Mouse (Mus musculus): Measurements from ENCODE around the gene Dcun1d1. TPM values are rescaled to one million over a fixed set of nuclear protein-coding genes. Genes with fewer than 3 reads are reported as not detected.

The Dcun1d1 gene
- total RNA-seq (2022), result 10 to 100 TPM; 74.5 to 85.3 (median 77.8) TPM

DNA sequence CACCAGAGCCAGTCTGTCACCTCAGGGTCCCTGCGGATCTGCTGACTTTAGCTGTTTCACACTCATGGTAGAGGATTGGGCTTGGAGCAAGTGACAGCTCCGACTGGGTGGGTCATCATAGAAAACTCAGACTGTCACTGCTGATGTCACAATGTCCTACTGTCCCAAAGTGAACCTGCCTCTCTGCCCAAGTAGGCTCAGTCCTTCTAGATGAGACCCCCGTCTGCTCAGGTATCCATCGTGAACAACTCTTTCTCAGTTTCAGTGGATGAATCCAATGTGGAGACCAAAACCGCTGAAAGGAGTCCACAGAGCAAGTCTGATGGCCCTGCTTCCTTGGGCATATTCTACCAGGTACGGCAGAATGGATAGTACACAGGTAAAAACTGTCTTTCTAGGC lies at the start of gene Dcun1d1:
Gene Dcun1d1, minus strand, starts transcription at position 101 of the 400 bp plus-strand sequence.
- no peak for DNase-seq

DNA sequence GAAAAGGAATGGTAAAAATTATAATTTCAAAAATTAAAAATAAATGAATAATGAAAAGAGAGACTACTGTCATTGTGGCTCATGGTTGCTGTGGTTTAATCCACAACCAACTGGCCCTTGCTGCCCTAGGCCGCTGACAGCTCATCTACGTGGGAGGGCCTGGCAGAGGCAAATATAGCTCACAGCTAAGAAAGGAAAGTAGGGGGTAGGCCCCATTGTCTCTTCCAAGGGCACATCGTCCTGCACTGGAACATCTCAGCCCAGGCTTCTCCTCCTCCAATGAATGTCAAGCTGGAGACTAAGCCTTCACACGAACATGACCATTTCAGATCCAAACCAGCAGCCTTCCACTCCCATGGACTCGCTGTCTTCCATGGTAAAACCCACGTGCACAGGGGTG lies 49.0 kb upstream of the Dcun1d1 start:
- DNase-seq, result no peak

DNA sequence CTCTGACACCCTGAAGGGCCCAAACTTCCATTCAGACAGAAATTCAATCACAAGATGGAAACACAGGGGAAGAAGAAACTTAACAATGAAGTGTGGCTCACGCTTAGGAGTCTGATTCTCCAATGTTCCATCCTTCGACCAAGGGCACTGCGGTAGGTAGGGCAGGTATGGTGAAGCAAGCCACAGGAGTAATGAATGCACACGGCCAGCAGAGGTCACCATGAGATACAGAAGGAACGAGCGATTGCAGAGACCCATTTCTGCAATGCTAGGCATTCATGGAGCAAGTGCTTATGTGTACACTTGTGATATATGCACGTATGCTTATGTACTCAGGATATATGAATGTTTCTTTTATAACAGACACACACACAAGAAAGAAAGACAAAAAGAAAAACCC lies 36.3 kb upstream of the Dcun1d1 start:
- DNase-seq, result no peak

DNA sequence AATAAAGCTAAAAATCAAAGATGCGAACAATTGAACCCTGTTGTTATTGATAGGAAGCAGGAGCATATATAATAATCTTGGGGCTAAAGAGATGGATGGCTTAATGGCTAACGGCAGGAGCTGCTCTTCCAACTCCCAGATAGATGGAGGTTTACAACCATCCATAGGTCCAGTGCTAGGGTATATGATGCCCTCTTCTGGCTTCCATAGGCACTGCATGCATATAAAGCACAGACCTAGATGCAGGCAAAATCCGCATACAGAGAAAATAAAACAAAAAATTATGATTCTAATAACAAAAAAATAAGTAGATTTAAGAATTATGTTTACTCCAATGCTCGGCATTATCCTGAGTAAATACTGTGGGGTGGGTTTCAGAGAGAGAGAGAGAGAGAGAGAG lies 35.7 kb upstream of the Dcun1d1 start:
- no peak for DNase-seq

DNA sequence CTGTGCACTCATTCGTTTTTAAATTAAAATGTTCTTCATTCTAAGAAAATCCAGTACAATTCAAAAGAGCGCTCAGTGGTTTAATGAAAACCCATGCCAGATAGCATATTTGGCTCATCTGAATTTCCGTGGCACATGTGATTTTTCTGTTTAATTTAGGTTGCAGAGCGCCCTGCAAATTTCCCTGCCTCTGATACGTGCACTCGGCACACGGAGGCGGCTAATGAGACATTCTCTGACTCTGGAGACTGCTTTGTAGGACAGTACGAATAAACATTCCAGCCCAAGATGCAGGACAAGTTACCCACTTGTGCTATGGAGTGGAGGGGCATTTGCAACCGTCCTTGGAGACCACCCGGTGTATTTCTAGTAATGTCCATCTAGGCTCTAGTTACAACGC lies 33.9 kb upstream of the Dcun1d1 start:
- no peak for DNase-seq

DNA sequence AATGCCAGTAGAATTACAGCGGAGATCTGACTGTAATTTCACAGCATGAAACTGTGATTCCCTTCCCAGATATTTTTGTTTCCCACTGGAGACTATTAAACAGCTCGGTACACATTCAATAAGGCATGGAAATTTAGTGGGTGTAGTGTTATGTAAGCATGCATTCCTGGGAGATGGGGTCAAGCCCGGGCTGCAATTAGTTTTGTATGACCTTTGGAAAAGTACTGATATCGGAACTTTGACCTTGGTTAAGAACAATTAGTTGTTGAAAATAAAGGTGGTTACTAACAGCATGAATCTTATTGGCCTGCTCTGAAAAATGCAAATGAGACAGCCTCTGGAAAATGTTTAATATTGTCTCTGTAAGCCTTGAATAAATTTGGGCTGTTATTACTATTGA lies 33.2 kb upstream of the Dcun1d1 start:
- DNase-seq, result no peak

DNA sequence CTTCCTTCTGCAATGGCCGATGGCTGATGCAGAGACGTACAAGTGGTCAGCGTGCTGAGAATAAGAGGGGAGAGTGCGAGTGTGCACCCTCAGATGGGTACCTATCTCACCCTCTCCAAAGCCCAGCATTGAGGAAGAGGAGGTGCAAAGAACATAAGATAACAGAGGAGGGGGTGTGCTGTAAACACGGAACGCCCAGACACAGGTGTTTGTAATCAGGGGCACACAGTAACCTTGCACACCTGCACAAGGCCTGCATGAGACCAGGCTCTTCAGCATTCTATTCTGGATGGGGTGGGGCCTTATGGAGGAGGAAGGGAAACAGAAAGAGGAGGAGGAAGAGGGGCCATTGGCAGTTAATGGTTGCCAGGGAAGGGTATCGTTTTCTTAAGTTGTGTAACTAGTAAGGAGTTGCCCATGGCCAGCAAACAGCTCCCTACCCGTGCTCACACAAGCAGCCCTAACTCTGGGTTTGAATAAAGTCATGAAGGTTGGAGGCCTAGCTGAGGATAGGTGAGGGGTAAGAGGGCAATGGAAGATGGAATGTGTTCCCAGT lies 30.2 kb upstream of the Dcun1d1 start:
- DNase-seq, result no peak

DNA sequence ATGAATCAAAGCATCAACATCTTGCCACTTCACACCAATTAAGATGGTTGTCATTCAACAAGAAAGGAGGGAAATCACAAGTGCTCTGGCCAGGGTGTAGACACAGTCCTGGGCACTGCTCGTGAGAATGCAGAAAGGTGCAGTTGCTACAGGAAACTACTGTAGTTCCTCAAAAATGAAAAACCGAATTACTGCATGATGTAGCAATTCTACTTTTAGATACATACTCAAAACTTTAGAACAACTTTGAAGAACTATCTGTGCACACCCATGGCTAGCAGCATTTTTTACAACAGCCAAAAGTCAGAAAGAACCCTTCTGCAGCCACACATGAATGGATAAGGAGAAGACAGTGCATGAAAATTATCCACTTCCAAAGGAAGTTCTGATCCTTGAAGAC lies 29.2 kb upstream of the Dcun1d1 start:
- no peak for DNase-seq

DNA sequence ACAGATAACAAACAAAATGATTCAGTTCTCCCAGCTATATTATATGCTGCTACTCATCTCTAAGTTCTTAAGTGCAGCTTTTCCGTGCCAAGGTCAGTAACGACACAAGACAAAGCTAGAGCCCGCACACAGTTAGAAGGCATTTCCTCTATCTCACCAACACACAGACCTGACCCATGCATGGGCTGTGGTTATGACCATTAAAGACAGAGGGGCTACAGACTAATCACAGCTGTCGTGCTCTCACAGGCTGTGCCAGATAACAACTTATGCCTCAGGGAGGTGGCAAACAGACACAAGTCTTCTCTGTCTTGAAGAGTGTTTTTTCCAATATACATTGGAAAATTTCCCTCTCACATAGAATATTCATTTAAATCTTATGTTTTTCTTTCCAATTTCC lies 27.7 kb upstream of the Dcun1d1 start:
- no peak for DNase-seq

DNA sequence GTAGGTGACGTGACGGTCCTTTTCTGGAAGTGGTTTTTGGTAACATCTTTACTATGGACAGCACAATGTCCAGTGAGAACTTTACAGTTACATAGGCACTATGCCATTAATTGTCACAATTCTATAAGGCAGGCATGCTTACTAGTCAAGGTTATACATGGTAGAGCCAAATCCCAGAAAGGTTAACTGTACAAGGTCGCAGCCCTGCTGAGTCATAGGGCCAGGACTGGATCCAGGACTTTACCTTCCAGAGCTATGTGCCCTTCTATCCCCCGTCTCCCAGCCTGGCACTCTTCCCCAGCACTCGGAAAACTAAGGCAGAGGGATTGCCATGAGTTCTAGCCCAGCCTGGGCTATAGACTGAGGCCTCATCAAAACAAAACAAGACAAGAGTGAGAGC lies 26.7 kb upstream of the Dcun1d1 start:
- no peak for DNase-seq

DNA sequence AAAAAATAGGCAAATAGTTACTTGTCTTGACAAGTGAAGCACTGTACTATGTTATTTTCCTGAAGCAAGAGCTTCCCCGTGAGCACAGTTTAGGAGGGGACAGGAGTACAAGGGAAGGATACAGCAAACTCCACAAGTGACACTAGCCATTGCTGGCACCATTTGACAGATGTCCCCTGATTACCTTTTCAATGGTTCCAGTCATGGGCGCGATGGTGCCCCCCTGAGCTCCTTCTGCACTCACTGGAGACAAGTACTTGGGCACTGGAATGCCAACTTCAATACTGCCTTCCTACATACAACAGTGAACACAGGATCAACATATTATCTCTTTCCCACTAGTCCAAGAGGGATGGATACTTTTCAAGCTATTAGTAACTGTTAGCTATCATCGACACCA lies 26.2 kb upstream of the Dcun1d1 start:
- no peak for DNase-seq

DNA sequence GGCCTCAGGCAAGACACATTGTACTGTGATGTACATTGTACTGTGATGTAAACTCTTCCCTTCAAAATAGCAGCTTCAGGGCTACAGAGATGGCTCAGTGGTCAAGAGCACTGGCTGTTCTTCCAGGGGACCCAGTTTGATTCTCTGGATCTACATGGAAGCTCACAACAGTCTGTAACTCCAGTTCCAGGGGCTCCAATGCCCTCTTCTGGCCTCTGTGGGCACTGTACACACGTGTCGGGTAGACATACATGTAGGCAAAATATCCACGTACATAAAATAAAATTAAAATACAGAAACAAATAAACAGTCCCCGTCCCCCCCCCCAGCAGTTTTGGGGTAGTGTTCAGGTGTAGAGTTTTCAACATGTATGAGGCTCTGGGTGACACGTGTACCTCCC lies 25.7 kb upstream of the Dcun1d1 start:
- DNase-seq, result no peak

DNA sequence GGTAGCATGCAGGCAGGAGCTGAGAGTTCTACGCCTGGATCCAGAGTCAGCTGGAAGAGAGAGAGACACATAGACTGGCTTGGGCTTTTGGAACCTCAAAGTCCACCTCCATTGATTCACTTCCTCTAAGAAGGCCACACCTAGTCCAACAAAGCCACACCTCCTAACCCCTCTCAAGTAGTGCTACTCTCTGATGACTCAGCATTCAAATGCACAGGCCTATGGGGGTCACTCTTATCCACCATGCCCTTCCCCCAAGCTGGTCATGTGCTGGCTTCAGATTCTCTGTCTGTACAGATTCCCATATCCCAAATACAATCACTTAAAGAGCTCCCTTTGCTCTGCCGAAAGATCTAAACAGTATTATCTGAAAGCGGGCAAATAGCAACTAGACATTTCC lies 20.0 kb upstream of the Dcun1d1 start:
- DNase-seq, result no peak

DNA sequence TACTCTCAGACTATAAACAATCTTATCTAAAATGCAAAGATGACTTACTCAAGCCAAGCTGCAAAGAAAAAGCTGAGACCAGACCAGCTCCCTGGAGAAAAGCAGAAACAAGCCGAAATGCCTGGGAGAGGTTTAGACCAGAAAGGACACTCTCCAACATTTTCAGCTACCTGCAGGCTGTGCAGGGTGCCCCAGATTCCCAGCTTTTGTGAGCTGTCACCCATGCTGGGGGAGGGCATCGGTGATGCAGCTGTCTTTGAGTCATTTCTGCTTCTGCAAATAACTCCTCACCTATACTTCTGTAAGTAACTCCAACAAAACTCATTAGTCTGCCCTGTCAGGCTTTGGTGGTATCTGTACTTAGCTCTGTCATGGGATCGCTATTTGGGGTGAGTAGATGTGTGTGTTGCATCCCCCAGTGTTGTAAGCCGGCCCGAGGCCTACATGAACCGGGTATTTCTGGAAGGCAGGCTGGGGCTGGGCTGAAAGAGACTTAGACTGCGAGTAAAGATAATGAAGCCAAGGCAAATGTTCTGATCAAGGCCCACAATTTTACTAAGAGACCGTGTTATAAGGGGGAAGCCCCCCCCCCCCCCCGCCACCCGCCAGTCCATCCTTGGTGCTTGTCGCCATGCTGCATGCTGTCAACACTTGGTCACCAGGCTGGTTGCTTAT lies 17.8 kb upstream of the Dcun1d1 start:
- DNase-seq, result no peak

DNA sequence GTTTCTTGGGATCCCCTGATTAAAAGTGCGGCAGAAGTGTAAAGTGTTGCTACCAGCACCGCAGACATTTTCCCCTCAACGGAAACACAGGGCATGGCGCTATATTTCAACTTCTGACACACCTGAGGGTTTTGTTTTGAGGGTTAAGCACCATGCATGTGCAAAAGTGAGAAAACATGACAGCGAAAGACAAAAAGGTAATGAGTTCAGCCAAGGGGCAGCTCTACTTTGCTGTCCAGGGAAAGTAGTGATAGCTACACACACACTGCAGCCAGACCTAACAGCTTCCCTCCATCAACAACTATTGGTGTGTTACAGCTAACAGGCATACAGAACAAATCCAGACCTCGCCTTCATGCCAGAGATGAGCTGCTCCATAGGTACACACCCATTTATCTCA lies 16.6 kb upstream of the Dcun1d1 start:
- DNase-seq, result no peak

DNA sequence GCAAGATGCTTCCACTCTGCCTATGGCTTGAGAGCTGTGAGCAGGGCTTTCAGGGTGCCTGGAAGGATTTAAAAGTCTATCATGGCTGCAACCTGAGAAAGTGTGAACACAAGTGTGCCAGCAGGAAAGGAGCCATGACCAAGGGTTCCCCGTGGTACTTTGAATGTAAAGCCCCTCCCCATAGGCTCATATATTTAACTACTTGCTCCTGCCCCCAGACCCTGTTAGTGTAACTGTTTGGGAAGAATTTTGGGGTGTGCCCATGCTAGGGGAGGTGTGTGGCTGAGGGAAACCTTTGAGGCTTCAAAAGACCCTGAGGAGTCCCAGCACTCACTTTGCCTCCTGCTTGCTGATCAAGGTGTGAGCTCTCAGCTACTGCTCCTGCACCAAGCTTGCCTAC lies 15.9 kb upstream of the Dcun1d1 start:
- no peak for DNase-seq

DNA sequence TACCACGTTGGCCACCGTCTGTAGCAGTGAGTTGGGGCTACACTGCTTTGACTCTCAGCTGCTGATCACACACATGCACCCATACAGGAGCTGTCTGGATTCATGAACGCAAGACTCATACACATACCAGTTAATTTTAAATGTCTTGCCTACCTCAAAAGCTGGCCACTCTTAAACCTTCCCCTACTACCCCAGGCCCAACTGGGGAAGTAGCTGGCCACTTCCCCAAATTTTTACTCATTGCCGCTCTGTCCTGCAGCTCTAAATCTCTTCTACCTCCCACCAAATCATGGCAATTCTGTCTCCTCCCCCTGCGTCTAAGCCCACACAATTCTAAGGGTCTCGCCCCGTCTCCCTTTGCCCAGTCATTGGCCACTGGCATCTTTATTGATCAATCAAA lies 11.0 kb upstream of the Dcun1d1 start:
- no peak for DNase-seq

DNA sequence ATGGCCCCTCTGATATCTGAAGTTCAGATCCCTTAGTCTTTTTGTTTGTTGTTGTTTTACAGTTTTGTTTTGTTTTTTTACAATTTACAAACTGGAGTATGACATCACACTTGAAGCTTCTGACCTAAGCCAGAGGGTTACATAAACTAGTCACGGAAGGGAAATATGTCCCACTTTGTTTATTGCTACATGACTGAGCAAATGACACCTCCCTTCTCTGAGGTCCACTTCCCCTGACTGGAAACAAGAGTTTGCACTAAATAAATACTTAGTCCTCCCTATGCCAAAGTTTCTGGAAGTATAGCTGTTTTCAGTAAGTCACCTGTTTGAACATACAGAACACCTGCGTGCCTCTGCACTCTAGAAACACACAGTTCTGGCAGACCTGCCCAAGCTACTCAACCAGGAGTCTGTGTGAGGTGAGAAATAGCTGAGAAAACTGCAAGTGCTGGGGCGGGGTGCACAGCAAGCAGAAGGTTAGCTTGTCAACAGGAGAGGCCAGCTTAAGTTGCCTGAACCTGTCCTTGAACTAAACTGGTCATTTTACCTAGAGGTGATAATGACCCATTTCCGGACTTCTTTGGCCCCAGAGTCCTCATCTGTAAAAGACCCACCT lies 3.4 kb upstream of the Dcun1d1 start:
- no peak for DNase-seq

DNA sequence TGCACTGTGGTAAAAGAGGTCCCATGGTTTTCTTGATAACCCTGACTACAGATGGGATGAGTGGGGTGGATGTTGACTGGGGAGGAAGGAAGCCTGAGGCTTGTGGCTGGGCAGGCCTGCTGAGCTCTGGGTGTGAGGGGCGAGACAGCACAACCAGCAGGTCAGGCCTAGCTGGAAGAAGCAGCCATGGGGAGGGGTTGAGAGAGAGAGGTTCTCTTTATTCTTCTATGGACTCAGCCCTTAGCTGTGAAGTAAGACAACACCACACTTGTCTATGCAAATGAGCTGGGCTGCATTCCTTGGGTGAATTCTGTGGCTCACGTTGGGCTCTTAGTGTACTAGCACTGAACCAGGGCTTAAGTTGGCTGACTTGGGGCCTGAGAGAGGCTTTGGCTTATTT lies 2.8 kb upstream of the Dcun1d1 start:
- no peak for DNase-seq

DNA sequence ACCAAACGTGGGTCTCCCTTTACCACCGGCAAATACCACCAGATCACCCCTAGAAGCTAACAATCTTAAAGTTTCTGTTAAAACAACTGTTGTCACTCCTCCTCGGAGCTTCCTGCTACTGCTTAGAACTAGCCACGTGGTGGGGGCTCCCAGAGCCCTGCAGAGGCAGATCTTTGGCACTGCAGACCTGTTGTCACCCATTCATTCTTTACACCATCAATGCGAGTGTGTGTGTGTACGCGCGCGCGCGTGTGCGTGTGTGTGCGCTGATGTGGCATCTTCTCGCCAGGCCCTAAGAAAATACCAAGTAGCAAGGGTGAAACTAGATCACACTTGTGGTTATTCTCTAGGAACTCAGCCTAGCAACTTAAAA lies 3.9 kb downstream of the Dcun1d1 start:
- no peak for DNase-seq

DNA sequence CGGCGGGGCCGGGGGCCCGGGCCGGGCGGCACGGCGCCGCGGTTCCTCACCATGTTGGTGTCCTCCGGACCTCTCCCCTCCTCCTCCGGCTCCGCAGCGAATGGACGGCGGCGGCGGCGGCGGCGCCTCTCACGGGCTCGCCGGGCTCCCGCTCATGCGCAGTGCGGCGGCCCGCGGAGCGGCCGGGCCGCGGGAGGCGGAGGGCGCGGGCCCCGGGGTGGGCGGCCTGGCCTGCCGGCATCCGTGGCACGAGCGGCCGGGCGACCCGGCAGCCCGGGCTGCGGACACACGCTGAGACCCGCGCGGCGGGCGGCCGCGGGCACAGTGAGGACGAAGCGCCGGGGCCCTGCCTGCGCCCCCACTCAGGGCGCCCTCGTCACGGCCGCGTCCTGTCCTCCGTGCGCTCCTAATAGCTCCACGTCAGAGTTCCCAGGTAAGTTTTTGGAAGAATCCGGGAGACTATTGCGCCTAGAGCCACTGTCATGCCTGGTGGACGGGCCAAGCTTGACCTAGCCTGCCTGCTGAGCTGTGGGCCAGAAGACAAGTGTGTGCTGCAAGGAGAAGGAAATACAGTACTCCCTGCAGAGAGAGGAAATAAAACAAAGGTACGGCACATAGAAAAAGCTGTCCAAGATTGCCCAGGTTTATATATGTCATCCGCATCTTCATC lies 4.4 kb downstream of the Dcun1d1 start:
- peak; percentile 72 for DNase-seq

DNA sequence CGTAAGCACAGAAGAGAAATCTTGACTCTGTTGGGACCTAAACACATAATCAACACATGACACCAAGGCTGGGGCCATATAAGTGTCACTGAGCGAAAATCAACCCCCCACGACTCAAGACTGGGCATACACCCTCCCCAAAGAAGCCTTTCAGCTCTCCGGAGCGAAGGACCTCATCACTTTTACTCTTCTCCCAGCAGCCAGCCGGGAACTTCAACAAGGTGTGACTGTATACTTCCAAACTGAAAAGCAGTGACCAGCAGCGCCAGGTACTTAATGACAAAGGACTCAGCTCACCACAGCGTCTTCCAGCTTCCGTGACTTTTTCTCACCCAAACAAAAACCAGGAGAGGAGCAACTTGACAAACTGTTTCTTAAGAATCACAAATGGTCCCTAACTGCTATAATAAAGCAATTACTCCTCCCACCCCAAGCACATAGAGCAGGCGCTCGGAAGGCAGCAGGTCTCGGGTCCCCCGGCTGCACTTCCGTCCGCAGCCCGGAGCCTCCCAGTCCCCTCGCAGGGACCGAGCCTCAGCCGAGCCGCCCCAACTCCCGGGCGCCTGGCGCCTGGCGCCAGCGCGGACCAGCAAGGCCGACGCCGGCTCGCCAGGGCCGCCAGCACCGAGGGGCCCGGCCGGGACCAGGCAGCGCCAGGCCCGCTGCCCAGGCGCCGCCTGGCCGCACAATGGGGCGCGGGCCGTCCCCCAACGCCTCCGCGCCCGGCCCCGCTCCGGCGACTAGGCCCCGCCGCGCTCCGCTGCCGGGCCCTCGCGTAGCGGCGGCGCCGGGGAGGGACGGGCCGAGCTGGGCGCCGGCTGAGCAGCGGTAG lies 5.1 kb downstream of the Dcun1d1 start:
- DNase-seq, result no peak

DNA sequence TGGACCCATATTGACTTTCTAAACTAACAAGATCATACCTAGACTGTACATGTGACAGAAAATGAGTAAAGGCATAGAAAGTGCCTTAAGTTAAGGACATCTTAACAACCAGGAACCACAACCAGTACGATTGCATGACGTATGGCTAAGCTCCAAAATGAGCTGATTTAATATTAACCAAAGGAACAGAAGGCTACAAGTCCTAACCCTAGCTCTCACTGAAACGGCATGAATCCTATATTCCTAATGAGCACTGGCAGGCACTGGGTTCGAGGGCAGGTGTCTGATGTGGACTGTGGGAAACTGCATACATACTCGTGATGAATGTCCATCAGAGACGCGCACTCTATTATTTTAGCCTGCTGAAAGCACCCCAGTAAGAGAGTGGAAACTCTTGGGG lies 5.9 kb downstream of the Dcun1d1 start:
- DNase-seq, result no peak

All from adrenal gland, adult 8-10 months (tissue).